Mouse (Mus musculus): ENCODE data around the gene Upk2.

GRCm38 (mm10) chr9:44412306-44412705 is 42.5 kb downstream of the Upk2 start:
- no peak for TF ChIP-seq CTCF (IDR thresholded peaks at IDR 0.05; ENCODE audit: low read depth)
- no peak for TF ChIP-seq EP300 (IDR thresholded peaks at IDR 0.05; ENCODE audit: low read depth)
